Mouse (Mus musculus): ENCODE results near the gene Ppp3ca. TPM values are rescaled to one million over a fixed set of nuclear protein-coding genes. Genes with fewer than 3 reads are reported as not detected.
A peak's percentile ranks its signal among the peaks of the same experiment; 100 is the strongest.

Gene Ppp3ca
- total RNA-seq, 2 experiments from 2014 or later, result 152 to 154 TPM

DNA sequence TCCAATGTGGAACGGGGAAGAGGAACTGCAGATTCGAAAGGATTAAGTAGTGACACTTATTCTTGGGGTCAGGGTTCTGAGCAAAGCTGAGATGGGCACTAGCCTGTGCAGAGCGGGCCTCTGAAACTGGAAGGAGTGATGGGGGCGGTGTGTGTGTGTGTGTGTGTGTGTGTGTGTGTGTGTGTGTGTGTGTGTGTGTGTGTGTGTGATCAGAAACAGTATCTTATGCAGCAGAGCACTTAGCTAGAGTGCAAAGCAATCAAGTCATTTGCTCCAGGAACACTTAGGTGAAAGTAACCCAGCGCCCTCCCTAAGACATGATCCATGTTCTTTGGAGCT, 2.0 kb downstream of the Ppp3ca start:
- DNase-seq, result peak; percentile 32
- Histone ChIP-seq H3K27ac (peak overlapping the region; percentile 98), H3K4me3 (peak overlapping the region; percentile 97)
- intact Hi-C loops (cut with DNase I), result loop anchor here (2.0 to 5.0 kb wide), 3 partner anchors 35 to 95 kb away; no protein-coding TSS in a partner anchor
- no peak for TF ChIP-seq CTCF (IDR thresholded peaks at IDR 0.05)

DNA sequence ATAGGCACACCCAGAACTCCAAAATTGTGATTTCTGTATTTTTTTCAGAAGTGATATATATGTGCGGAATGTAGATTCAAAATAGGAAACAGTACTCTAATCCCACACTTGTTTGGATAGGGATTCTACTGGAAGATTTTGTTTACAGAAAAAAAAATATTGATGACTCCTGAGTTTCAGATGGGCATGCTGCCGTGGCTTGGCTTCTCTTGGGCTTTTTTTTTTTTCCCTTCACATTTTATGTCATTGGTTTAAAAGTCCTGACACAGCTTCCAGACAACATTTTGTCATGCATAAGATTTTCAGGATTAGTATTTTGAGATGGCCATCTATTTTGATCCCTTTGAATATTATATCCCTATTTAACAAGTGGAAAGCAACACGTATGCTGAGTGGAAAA, 2.9 kb downstream of the Ppp3ca start:
- no peak for TF ChIP-seq CTCF (IDR thresholded peaks at IDR 0.05)
- no peak for DNase-seq
- Histone ChIP-seq H3K27ac (peak overlapping the region; percentile 98), H3K4me3 (peak overlapping the region; percentile 97)
- intact Hi-C loops (cut with DNase I), result loop anchor here (5.0 kb wide), 2 partner anchors 34 to 94 kb away; no protein-coding TSS in a partner anchor

DNA sequence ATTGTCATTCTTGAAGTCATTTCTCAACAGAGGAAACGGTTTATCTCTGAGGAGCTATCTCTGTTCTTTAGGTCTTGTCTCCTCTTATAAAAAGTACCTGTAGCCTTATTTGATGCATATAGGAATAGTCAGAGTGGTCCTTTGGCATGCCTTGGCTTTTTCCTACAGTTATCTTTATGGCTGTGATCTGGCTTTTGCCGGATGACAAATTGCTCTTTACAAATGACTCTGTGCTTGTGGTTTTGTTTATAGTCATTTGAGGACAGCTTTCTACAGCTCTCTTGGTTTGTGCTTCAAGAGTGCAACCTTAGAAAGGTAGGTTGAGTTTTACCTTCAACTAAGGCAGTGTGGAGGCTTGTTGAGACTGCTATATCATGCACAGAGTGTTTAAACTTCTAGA, 3.4 kb downstream of the Ppp3ca start:
- peak overlapping the region; percentile 98 for H3K27ac ChIP-seq
- DNase-seq, result no peak
- peak overlapping the region; percentile 97 for H3K4me3 ChIP-seq
- intact Hi-C loops (cut with DNase I), result loop anchor here (5.0 kb wide), 2 partner anchors 34 to 94 kb away; no protein-coding TSS in a partner anchor
- no peak for TF ChIP-seq CTCF (IDR thresholded peaks at IDR 0.05)

DNA sequence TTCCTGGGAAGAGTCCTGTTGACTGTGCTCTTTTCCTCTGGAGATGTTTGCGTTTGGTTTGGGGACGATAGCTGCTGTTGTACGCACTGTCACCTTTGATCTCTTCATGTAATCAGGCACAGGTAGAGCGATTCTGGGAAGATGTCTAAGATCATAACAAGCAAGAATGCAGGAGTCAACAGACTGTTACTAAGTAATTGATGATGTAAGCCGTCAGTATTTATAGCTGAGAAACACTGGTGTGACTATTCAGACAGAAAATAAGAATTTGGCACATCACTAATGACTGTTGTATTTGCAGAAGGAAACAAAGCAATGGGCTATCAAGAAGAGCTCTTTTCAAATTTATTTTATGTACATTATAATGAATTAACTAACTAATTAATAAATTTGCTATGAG, 4.6 kb downstream of the Ppp3ca start:
- peak overlapping the region; percentile 17; the same call in 1 of the 2 replicates for H3K4me3 ChIP-seq
- no peak for DNase-seq
- peak overlapping the region; percentile 98 for H3K27ac ChIP-seq
- intact Hi-C loops (cut with DNase I), result loop anchor here (5.0 kb wide), 2 partner anchors 33 to 93 kb away; no protein-coding TSS in a partner anchor
- no peak for TF ChIP-seq CTCF (IDR thresholded peaks at IDR 0.05)

DNA sequence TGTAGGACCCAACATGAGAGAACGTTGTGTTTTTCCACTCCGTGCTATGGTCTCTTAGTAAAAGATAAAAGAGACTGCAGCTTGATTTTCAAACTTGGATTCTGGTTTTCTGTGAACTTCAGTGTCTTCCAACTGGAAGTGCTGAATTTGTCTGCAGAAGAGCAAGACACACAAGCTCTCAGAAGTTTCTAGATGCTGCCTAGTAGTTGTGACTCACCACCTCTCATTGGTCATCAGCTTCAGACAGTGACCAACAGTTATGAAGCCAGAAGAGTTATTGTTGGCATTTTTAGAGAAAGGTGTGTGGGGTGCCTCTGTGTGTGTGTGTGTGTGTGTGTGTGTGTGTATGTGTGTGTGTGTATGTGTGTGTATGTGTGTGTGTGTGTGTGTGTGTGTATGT, 7.1 kb downstream of the Ppp3ca start:
- intact Hi-C loops (cut with DNase I), result no loop called here
- no peak overlapping the region for H3K27ac ChIP-seq
- H3K4me3 ChIP-seq, result no peak overlapping the region
- TF ChIP-seq CTCF (IDR thresholded peaks at IDR 0.05), result no peak
- DNase-seq, result no peak

DNA sequence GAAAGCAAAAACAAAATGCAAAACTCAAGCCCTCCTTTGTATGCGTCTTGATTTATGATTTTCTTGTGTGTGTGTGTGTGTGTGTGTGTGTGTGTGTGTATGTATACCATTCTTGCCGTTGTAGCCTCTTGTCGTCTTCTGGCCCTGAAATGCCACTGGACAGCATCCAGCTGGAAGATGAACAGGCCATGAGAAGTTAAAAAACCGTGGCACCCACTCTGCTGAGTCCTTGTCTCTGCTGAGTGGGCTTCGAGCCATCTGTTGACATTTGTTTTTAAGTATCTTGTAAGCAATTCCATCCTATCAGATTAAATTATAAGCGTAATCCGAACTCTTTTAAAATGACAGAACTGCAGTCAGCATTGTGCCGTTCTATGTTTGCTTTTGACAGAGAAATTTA, 8.5 kb downstream of the Ppp3ca start:
- Histone ChIP-seq H3K27ac (no peak overlapping the region; the same call in 1 of the 2 replicates), H3K4me3 (no peak overlapping the region)
- DNase-seq, result peak; percentile 31
- no peak for TF ChIP-seq CTCF (IDR thresholded peaks at IDR 0.05)
- intact Hi-C loops (cut with DNase I), result no loop called here

DNA sequence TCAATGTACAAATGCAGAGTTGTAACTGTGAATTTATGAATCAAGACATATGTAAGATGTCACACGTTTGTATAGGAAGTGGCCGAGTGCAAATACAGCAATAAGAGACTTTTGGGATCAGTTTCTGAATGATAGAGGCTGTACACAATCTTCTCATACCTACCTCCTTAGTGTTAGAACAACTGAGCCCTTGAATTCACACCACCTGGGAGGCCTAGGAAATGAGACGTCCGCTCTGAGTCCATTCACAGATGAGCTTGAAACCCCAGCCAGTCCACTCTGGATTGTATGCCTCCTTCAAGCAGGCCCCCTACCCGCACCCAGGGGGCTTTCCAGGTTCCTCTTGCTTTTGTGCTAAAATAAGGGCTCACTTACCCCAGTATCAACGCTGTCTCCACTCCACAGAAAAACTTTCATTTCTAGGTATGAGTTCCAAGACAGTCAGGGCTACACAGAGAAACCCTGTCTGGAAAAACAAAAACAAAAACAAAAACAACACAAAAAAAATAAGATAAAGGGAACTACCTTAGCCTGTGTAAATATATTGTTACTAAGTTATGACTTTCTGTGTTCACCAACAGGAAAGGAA, 10.1 kb downstream of the Ppp3ca start:
- Histone ChIP-seq H3K27ac (peak overlapping the region; percentile 38), H3K4me3 (no peak overlapping the region)
- intact Hi-C loops (cut with DNase I), result no loop called here
- DNase-seq, result no peak
- TF ChIP-seq CTCF (IDR thresholded peaks at IDR 0.05), result no peak

DNA sequence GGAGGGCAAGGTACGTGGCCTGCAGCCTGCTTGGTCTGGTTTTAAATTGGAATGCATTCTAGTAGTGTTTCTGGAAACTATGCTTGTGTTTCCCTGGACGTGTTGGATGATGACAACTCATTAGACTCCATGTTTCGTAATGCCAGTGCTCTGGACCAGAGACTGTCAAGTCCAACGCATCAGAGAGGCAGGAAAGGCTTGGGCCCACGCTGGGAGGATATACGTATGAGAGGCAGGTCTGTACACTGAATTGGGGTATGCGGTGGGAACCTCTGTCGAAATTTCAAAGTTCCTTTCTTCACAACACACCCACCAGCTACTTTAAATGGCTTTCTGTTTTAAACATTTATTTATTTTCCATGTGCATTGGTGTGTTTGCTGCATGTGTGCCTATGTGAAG, 12.3 kb downstream of the Ppp3ca start:
- no peak overlapping the region for H3K4me3 ChIP-seq
- DNase-seq, result no peak
- no peak overlapping the region for H3K27ac ChIP-seq
- intact Hi-C loops (cut with DNase I), result no loop called here
- no peak for TF ChIP-seq CTCF (IDR thresholded peaks at IDR 0.05)

DNA sequence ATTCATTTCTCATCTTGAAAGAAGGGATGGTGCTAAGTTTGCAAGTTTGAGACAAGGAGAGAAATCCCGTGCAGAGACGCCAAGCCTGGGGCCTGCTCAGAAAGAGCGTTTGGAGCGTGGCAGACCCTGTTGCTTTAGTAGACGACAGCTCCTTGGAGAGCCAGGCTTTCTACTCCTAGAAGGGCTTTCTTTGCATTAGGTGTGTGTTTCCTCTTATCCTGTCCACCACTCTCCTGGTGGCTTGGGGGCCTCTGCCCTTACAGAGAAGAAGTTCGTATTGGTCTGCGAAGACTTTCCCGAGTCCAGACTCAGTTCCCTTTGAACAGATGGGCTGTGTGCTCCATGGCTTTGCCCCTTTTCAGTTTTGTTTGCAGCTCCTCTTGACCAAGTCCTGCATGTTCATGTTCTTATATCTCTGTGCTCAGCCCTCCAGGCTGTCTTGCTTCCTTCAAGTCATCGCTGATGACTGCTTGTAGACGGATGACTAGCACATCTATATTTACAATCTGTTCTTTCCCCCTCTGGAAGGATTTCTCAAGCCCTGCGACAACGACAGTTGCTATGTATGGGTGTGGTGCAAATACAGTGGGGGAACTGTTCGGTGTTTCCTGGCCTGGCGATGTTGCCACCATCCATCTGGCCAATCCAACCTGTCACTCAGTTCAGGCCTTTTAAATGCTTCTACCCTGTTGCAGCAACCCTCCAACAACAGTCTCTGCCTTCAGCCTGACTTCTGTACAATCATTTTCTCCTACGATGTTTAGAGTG, 14.5 kb downstream of the Ppp3ca start:
- Histone ChIP-seq H3K27ac (peak overlapping the region; percentile 77), H3K4me3 (peak overlapping the region; percentile 8; the same call in 1 of the 2 replicates)
- no peak for TF ChIP-seq CTCF (IDR thresholded peaks at IDR 0.05)
- intact Hi-C loops (cut with DNase I), result no loop called here
- DNase-seq, result no peak

DNA sequence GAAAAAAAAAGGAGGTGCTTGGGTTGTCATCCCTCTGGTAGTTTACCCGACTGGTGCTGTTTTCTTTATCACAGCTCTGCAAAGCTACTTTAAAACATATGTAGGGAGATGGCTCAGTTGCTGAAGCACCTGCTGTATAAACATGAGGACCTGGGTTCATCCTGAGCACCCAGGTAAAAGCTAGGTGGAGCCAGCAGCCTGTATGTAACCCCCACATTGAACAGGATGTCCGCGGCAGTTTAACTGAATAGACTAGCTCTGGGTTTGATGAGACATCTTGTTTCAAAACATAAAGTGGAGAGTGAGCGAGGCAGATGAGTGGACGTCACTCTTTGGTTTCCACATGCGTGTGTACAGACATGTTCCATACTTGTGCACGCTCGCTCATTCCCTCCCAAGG, 16.5 kb downstream of the Ppp3ca start:
- no peak for DNase-seq
- intact Hi-C loops (cut with DNase I), result no loop called here
- TF ChIP-seq CTCF (IDR thresholded peaks at IDR 0.05), result no peak

DNA sequence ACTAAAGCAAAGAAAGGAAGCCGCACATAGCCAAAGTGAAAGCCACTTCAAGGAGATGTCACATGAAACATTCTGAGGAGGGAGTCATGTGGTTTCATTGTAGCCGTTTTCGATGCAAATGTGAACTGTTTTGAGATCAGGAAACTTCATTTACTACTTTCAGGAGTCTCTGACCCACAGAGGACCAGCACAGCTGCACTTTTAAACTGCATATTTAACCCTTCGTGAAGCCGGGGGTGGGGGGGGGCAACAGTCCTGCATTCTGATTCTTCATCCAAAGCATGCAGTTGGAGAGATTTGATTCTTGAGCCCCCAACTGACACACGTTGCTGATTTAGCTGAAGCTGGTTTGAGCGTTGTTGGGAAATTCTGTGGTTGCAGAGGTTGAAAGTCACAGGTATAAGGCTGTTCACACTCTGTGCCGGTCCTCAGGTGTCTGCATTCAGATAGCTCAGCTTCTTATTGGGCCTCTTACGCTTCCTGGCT, 18.2 kb downstream of the Ppp3ca start:
- Histone ChIP-seq H3K4me3 (0 out of 2 replicates have a peak overlapping the region, but pooled peaks have one; percentile 9), H3K27ac (no peak overlapping the region)
- no peak for DNase-seq
- intact Hi-C loops (cut with DNase I), result no loop called here
- TF ChIP-seq CTCF (IDR thresholded peaks at IDR 0.05), result no peak

More for the DNA sequence above, 16.5 kb downstream of the Ppp3ca start:
- H3K27ac ChIP-seq, result no peak overlapping the region; the same call in 1 of the 2 replicates
- H3K4me3 ChIP-seq, result no peak overlapping the region

DNA sequence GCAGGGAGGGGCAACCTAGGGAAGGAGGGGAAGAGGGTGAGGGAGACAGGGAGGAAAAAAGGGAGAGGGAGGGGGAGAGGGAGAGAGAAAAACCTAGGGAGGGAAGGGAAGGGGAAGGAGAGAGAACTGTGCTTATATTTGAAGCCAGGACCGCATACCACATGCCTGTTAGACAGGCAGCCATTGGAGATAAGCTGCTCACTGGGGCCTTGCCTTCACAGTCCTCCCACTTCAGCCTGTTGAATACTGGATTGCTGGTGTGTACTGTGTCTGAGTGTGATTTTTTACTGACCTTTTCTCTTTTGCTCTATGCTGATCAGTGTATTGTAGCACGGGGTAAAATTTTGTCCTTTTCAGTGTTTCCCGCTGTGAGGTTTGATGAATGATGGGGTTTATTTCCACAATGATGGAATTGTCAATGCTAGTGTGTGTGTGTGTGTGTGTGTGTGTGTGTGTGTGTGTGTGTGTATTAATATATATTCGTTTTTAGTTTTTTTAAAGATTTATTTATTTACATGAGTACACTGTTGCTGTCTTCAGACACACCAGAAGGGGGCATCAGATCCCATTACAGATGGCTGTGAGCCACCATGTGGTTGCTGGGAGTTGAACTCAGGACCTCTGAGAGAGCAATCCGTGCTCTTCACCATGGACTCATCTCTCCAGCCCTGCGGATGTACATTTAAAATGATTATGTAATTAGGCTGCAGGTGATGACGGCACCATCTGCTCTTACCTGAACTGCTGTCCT, 20.0 kb downstream of the Ppp3ca start:
- Histone ChIP-seq H3K4me3 (no peak overlapping the region), H3K27ac (no peak overlapping the region)
- TF ChIP-seq CTCF (IDR thresholded peaks at IDR 0.05), result no peak
- intact Hi-C loops (cut with DNase I), result no loop called here
- DNase-seq, result no peak

DNA sequence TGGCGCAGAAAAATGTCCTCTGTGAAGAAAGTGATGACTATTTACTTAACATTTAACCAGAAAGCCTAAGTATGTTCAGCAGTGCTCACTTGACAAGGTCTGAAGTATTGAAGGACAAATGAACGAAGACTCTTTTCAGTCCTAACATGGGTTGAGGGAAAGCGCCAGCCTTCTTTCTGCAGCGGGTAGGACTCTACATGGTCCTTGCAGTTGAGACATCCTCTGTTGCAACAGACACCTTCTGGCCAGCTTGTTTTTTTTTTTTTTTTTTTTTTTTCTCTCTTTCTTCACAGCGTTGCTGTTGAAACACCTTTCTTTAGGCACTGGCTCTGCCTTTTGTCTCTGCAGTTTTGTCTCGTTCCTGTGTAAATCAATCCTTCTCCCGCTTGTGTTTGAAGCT, 22.1 kb downstream of the Ppp3ca start:
- TF ChIP-seq CTCF (IDR thresholded peaks at IDR 0.05), result no peak
- no peak for DNase-seq
- no peak overlapping the region for H3K4me3 ChIP-seq
- H3K27ac ChIP-seq, result no peak overlapping the region
- intact Hi-C loops (cut with DNase I), result no loop called here

Measured in gastrocnemius, adult 2 months (tissue).